12 mouse cellular contexts compared by ENCODE assay signal in genomic region chr11:56025746-56026570, GRCm38 (mm10). TPM values are rescaled to one million over a fixed set of nuclear protein-coding genes. Genes with fewer than 3 reads are reported as not detected.
DNase-seq lines count a peak whose midpoint lies in the region; ATAC-seq and TF ChIP-seq lines count a peak whose summit lies in the region.
"Had no signal": no experiment of that assay in that cellular context is flagged by ENCODE, and none has a peak within 500 bp of the region (broad histone marks: within the 10 kb centered on the region; RNA-seq: fewer than 3 reads in every experiment).

No protein-coding gene starts in this region.

- peak; percentile 72; the same call in 1 of the 2 replicates for ATAC-seq in forebrain, embryonic 14.5 days
- ATAC-seq in forebrain, embryonic 12.5 days (ENCODE audit: low FRiP score): no peak
- ATAC-seq: Patski had no signal

- H3K27ac ChIP-seq in forebrain, embryonic 14.5 days (ENCODE audit: low read depth, low read length): no peak overlapping the region
- no peak overlapping the region for H3K27ac ChIP-seq in forebrain, embryonic 12.5 days

- TF ChIP-seq CTCF in lung, adult 2 months (IDR thresholded peaks at IDR 0.05; ENCODE audit: insufficient read depth, low read length): no peak

- 30% methylated on average over 10 of the region's 10 CpGs for WGBS in forebrain, embryonic 14.5 days
- WGBS in forebrain, embryonic 12.5 days: 62% methylated on average over 10 of the region's 10 CpGs
- WGBS in lung, adult 2 months: 71% methylated on average over 10 of the region's 10 CpGs

- H3K4me1 ChIP-seq in forebrain, embryonic 14.5 days (ENCODE audit: control insufficient read depth, insufficient read depth, low read length): no peaks in the 10 kb centered on the region
- H3K4me1 ChIP-seq in forebrain, embryonic 12.5 days: no peaks in the 10 kb centered on the region; the same call in 1 of the 2 replicates
- H3K4me1 ChIP-seq in lung, adult 2 months (ENCODE audit: control insufficient read depth, insufficient read depth, low read length): no peaks in the 10 kb centered on the region

- H3K4me2 ChIP-seq in forebrain, embryonic 14.5 days (ENCODE audit: low read length): no peak overlapping the region
- H3K4me2 ChIP-seq in forebrain, embryonic 12.5 days: no peak overlapping the region

- H3K9me3 ChIP-seq in forebrain, embryonic 14.5 days (replicated peaks; ENCODE audit: control insufficient read depth, low read length): no peaks in the 10 kb centered on the region
- no peaks in the 10 kb centered on the region for H3K9me3 ChIP-seq in forebrain, embryonic 12.5 days

- TF ChIP-seq POLR2A in lung, adult 2 months (IDR thresholded peaks at IDR 0.05; ENCODE audit: borderline replicate concordance, extremely low read depth, low read depth, low read length): no peak

- H3K36me3 ChIP-seq in forebrain, embryonic 14.5 days (ENCODE audit: control insufficient read depth, insufficient read depth, low read length): no peaks in the 10 kb centered on the region
- no peaks in the 10 kb centered on the region for H3K36me3 ChIP-seq in forebrain, embryonic 12.5 days (replicated peaks)

- DNase-seq in forebrain, embryonic 14.5 days (ENCODE audit: low spot score): peak; percentile 84
- DNase-seq in lung, adult 18-20 months: peak; percentile 7 to 37
- DNase-seq in lung, adult 2 months: no peak
- peak; percentile 56 to 70 for DNase-seq in layer of hippocampus, adult 8-10 months (ENCODE audit: low spot score in 2 of 2)
- DNase-seq in right cerebral cortex, postnatal 4 days: peak; percentile 28
- DNase-seq in urinary bladder, postnatal 10 days (ENCODE audit: low spot score): no peak
- DNase-seq in embryo, embryonic 11 days: no peak
- DNase-seq: B cell, adult 2 months had no signal

- H3K9ac ChIP-seq in forebrain, embryonic 14.5 days (ENCODE audit: low read length): no peak overlapping the region
- no peak overlapping the region for H3K9ac ChIP-seq in forebrain, embryonic 12.5 days

- no peaks in the 10 kb centered on the region for H3K27me3 ChIP-seq in forebrain, embryonic 14.5 days (replicated peaks; ENCODE audit: control insufficient read depth, insufficient read depth, low read length)
- H3K27me3 ChIP-seq in forebrain, embryonic 12.5 days: no peaks in the 10 kb centered on the region
- H3K27me3 ChIP-seq: Patski had no signal

- no peak overlapping the region for H3K4me3 ChIP-seq in forebrain, embryonic 14.5 days (ENCODE audit: low read depth, low read length)
- H3K4me3 ChIP-seq in forebrain, embryonic 12.5 days (replicated peaks): no peak overlapping the region
- no peak overlapping the region for H3K4me3 ChIP-seq in lung, adult 2 months (replicated peaks; ENCODE audit: extremely low read depth, low read depth, low read length)

RNA-seq across cellular contexts. Expression of gene Nmur2, which starts 14.9 kb away (rescaled TPM):
- 0.06 and 0.18 TPM in 2 replicates for polyA plus RNA-seq in forebrain, embryonic 14.5 days (2014; fragmentation: Nextera tagmentation; extraction: Ambion mirVana)
- polyA plus RNA-seq in forebrain, embryonic 12.5 days (2016; fragmentation: Nextera tagmentation; extraction: Ambion mirVana): 0.08 TPM in 1 of 2 replicates, not detected in the other
- not detected in 2 replicates for polyA plus RNA-seq in lung, adult 2 months (2012; rRNA removed)
- total RNA-seq in layer of hippocampus, adult 8-10 months (2022): not detected
- polyA plus RNA-seq: liver, embryonic 16.5 days; Patski; spleen, adult 2 months had no signal

Comparison
In these comparisons a context has a peak if more than half of its experiments do, and no peak if none do; other contexts are left out.
1. DNase-seq: peak in forebrain, embryonic 14.5 days (single experiment), lung, adult 18-20 months (2 of 2), layer of hippocampus, adult 8-10 months (2 of 2) and right cerebral cortex, postnatal 4 days (single experiment); none in lung, adult 2 months (single experiment), urinary bladder, postnatal 10 days (single experiment) and embryo, embryonic 11 days (single experiment).